Mouse (Mus musculus) heart, postnatal 0 days (tissue): ENCODE measurements at regions not wholly inside any gene's neighbourhood (a gene's known extent, or its start where the extent isn't known, plus 50 kb on each side); places are given as distances from the start of the nearest gene placed in this dataset.

Source experiments
- CTCF ChIP-seq: IDR thresholded peaks from 2 replicates; pipeline ENCODE4 v1.5.1; 2016; ENCODE audit warnings: antibody characterized with exemption, control low read depth, low read depth
- EP300 ChIP-seq: IDR thresholded peaks from 2 replicates; pipeline ENCODE4 v1.6.1; 2016; ENCODE audit warnings: antibody characterized with exemption, low read depth

DNA sequence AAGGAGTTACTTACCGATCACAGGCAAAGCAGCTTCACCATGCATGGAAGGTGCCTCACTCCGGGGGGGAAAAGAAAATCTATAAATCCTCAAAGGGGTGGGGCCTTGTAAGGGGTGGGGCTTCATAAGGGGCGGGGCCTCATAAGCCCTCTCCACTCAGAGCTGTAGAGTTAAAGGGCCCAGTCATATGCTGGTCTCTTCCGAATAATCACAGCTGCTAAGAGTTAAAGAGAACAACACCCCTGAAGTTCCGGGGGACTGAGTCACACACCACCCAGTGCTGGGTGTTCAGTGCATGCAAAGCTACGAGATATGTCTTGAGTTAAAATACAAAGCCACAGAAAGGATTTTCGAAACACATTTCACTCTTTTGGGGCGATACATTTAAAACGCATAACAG is 134.1 kb upstream of the Kctd3 start:
- TF ChIP-seq EP300 = no peak
- no peak for TF ChIP-seq CTCF
